Mouse (Mus musculus) forebrain, postnatal 0 days (tissue): ENCODE data around the gene Lrrc75b. TPM values are rescaled to one million over a fixed set of nuclear protein-coding genes. Genes with fewer than 3 reads are reported as not detected.
"Not testable (repeated sequence)": the region's sequence is repeated elsewhere in the genome, so short reads cannot be mapped to it uniquely, and the experiment has no call there.

ENCODE experiments used
- ATAC-seq: fragments of 200-750 bp; cut with Nextera tagmentation; 2 replicates; pipeline ENCODE4 v1.8.0; 2017; ENCODE audit warnings: mild to moderate bottlenecking, moderate library complexity
- DNase-seq: peaks from one replicate; pipeline ENCODE4 v3.0.0-alpha.2; 2015
- H3K27ac ChIP-seq: fragments of 300-500 bp; sonication (generic); 2 replicates; pipeline ENCODE4 v1.5.1; 2014; ENCODE audit warnings: low read depth, mild to moderate bottlenecking, antibody characterized with exemption, low read length, moderate library complexity, mixed read lengths
- H3K27me3 ChIP-seq: fragments of 300-500 bp; sonication (generic); 2 replicates; pipeline ENCODE4 v1.6.1; 2014; ENCODE audit warnings: mild to moderate bottlenecking, low read length, mixed read lengths; ENCODE audit not compliant: insufficient read depth
- H3K36me3 ChIP-seq: fragments of 300-500 bp; sonication (generic); 2 replicates; pipeline ENCODE4 v1.6.1; 2014; ENCODE audit warnings: mild to moderate bottlenecking, moderate library complexity; ENCODE audit not compliant: insufficient read depth
- H3K4me1 ChIP-seq: fragments of 300-500 bp; sonication (generic); 2 replicates; pipeline ENCODE4 v1.6.1; 2014; ENCODE audit warnings: antibody characterized with exemption; ENCODE audit not compliant: insufficient read depth
- H3K4me2 ChIP-seq: fragments of 300-500 bp; sonication (generic); 2 replicates; pipeline ENCODE4 v1.6.1; 2014; ENCODE audit warnings: low read depth, mild to moderate bottlenecking, moderate library complexity
- H3K4me3 ChIP-seq: fragments of 300-500 bp; sonication (generic); 2 replicates; pipeline ENCODE4 v1.5.1; 2014; ENCODE audit warnings: low read depth, low read length, mixed read lengths
- H3K9ac ChIP-seq: fragments of 300-500 bp; sonication (generic); 2 replicates; pipeline ENCODE4 v1.6.1; 2014; ENCODE audit warnings: mild to moderate bottlenecking
- H3K9me3 ChIP-seq: fragments of 300-500 bp; sonication (generic); 2 replicates; pipeline ENCODE4 v1.6.1; 2016; ENCODE audit warnings: low read length
- CTCF ChIP-seq: sonication (generic); IDR thresholded peaks from 2 replicates; pipeline ENCODE4 v1.5.1; 2016; ENCODE audit warnings: antibody characterized with exemption, control low read depth, low read depth
- WGBS: fragments of 180-500 bp; shearing (Covaris S2); extraction: QIAGEN DNeasy Blood & Tissue Kit; methylation state at CpG from one replicate; pipeline ENCODE4 v1.1.7; 2014; 5-methylcytosine and 5-hydroxymethylcytosine counted together
- polyA plus RNA-seq: library from polyadenylated mRNA; unstranded; fragments of >200 nt; fragmentation: Nextera tagmentation; extraction: Ambion mirVana; gene quantifications from 2 replicates; pipeline ENCODE4 v1.2.1, GENCODE M21; 2015
- total RNA-seq: library from RNA; depleted of rRNA; stranded (reverse); fragments of >200 nt; gene quantifications from 2 replicates; pipeline ENCODE4 v1.2.3, GENCODE M21; 2014

Gene Lrrc75b
- total and polyA plus RNA-seq, 2 experiments from 2014 or later, result 23.2 to 24.2 TPM

GRCm38 (mm10) chr10:75536123-75536522 lies 24.0 kb downstream of the Lrrc75b start:
- no peak for TF ChIP-seq CTCF
- WGBS, result 86% methylated on average over 5 of the region's 5 CpGs
- no peak overlapping the region for H3K4me3 ChIP-seq
- H3K4me1 ChIP-seq, result no peaks in the 10 kb centered on the region
- no peak overlapping the region for H3K9ac ChIP-seq
- no peak for DNase-seq
- no peak for ATAC-seq
- no peak overlapping the region for H3K27ac ChIP-seq
- no peak overlapping the region for H3K4me2 ChIP-seq
- H3K36me3 ChIP-seq, result peaks cover 36% of the 10 kb centered on the region
- no peaks in the 10 kb centered on the region for H3K27me3 ChIP-seq
- H3K9me3 ChIP-seq, result no peaks in the 10 kb centered on the region

GRCm38 (mm10) chr10:75535423-75535822 lies 24.7 kb downstream of the Lrrc75b start:
- no peak overlapping the region for H3K9ac ChIP-seq
- no peak for TF ChIP-seq CTCF
- DNase-seq, result no peak
- H3K4me3 ChIP-seq, result no peak overlapping the region
- no peaks in the 10 kb centered on the region for H3K4me1 ChIP-seq
- WGBS, result 72% methylated on average over 2 of the region's 2 CpGs
- peaks cover 36% of the 10 kb centered on the region for H3K36me3 ChIP-seq
- no peak overlapping the region for H3K27ac ChIP-seq
- H3K27me3 ChIP-seq, result no peaks in the 10 kb centered on the region
- H3K4me2 ChIP-seq, result no peak overlapping the region
- no peak for ATAC-seq
- no peaks in the 10 kb centered on the region for H3K9me3 ChIP-seq

GRCm38 (mm10) chr10:75534934-75535333 lies 25.2 kb downstream of the Lrrc75b start:
- Histone ChIP-seq H3K9ac (no peak overlapping the region), H3K4me2 (no peak overlapping the region), H3K27me3 (no peaks in the 10 kb centered on the region), H3K9me3 (no peaks in the 10 kb centered on the region), H3K36me3 (peaks cover 36% of the 10 kb centered on the region), H3K4me1 (no peaks in the 10 kb centered on the region), H3K27ac (no peak overlapping the region), H3K4me3 (no peak overlapping the region)
- 80% methylated on average over 8 of the region's 8 CpGs for WGBS
- ATAC-seq, result no peak
- no peak for TF ChIP-seq CTCF
- no peak for DNase-seq

- Histone ChIP-seq H3K36me3 (peaks cover 36% of the 10 kb centered on the region), H3K9ac (no peak overlapping the region), H3K27ac (no peak overlapping the region), H3K9me3 (no peaks in the 10 kb centered on the region), H3K4me1 (no peaks in the 10 kb centered on the region), H3K27me3 (no peaks in the 10 kb centered on the region), H3K4me3 (no peak overlapping the region), H3K4me2 (no peak overlapping the region)
- WGBS, result 92% methylated on average over 8 of the region's 8 CpGs
- no peak for DNase-seq
- TF ChIP-seq CTCF, result no peak
- no peak for ATAC-seq
Observed at GRCm38 (mm10) chr10:75534216-75534615, 25.9 kb downstream of the Lrrc75b start.

- TF ChIP-seq CTCF, result no peak
- Histone ChIP-seq H3K27ac (no peak overlapping the region), H3K4me1 (no peaks in the 10 kb centered on the region), H3K4me3 (no peak overlapping the region), H3K36me3 (peaks cover 36% of the 10 kb centered on the region), H3K27me3 (no peaks in the 10 kb centered on the region), H3K9me3 (no peaks in the 10 kb centered on the region), H3K9ac (no peak overlapping the region), H3K4me2 (no peak overlapping the region)
- DNase-seq, result no peak
- ATAC-seq, result no peak
- WGBS, result 89% methylated on average over 9 of the region's 9 CpGs
Observed at GRCm38 (mm10) chr10:75531532-75532090, 28.5 kb downstream of the Lrrc75b start.

GRCm38 (mm10) chr10:75530322-75530721 lies 29.8 kb downstream of the Lrrc75b start:
- no peak overlapping the region for H3K27ac ChIP-seq
- ATAC-seq (no peak), DNase-seq (no peak)
- no peak overlapping the region for H3K4me2 ChIP-seq
- H3K4me1 ChIP-seq, result no peaks in the 10 kb centered on the region
- 90% methylated on average over 2 of the region's 2 CpGs for WGBS
- H3K36me3 ChIP-seq, result peaks cover 30% of the 10 kb centered on the region
- H3K27me3 ChIP-seq, result no peaks in the 10 kb centered on the region
- no peaks in the 10 kb centered on the region for H3K9me3 ChIP-seq
- TF ChIP-seq CTCF, result no peak
- H3K9ac ChIP-seq, result no peak overlapping the region
- no peak overlapping the region for H3K4me3 ChIP-seq

- peaks cover 29% of the 10 kb centered on the region for H3K36me3 ChIP-seq
- not testable (repeated sequence) for H3K4me1 ChIP-seq, H3K27me3 ChIP-seq, ATAC-seq, H3K9ac ChIP-seq, H3K4me2 ChIP-seq, H3K4me3 ChIP-seq, DNase-seq, H3K9me3 ChIP-seq, H3K27ac ChIP-seq
- WGBS, result 91% methylated on average over 9 of the region's 9 CpGs
Observed at GRCm38 (mm10) chr10:75525450-75525849, 34.7 kb downstream of the Lrrc75b start.
